Mouse (Mus musculus) hindbrain, embryonic 16.5 days (tissue): ENCODE data around the gene Mknk1. TPM values are rescaled to one million over a fixed set of nuclear protein-coding genes. Genes with fewer than 3 reads are reported as not detected.

ENCODE experiments used
- ATAC-seq: fragments of 200-750 bp; cut with Nextera tagmentation; 2 replicates; pipeline ENCODE4 v1.8.0; 2017; ENCODE audit warnings: moderate TSS enrichment, moderate library complexity
- H3K27ac ChIP-seq: fragments of 300-500 bp; sonication (generic); 2 replicates; pipeline ENCODE4 v1.5.1; 2014; ENCODE audit warnings: low read depth, mild to moderate bottlenecking, control low read depth, low read length, moderate library complexity
- H3K27me3 ChIP-seq: fragments of 300-500 bp; sonication (generic); replicated peaks from 2 replicates; pipeline ENCODE4 v1.6.1; 2014; ENCODE audit warnings: low read length; ENCODE audit not compliant: control insufficient read depth, insufficient read depth
- H3K36me3 ChIP-seq: fragments of 300-500 bp; sonication (generic); 2 replicates; pipeline ENCODE4 v1.6.1; 2014; ENCODE audit warnings: mild to moderate bottlenecking, low read length, moderate library complexity, mixed read lengths; ENCODE audit not compliant: control insufficient read depth, insufficient read depth
- H3K4me1 ChIP-seq: fragments of 300-500 bp; sonication (generic); 2 replicates; pipeline ENCODE4 v1.6.1; 2014; ENCODE audit warnings: low read depth, low read length; ENCODE audit not compliant: control insufficient read depth, insufficient read depth
- H3K4me2 ChIP-seq: fragments of 300-500 bp; sonication (generic); 2 replicates; pipeline ENCODE4 v1.6.1; 2014; ENCODE audit warnings: mild to moderate bottlenecking, low read length, control low read depth, moderate library complexity
- H3K4me3 ChIP-seq: fragments of 300-500 bp; sonication (generic); 2 replicates; pipeline ENCODE4 v1.5.1; 2014; ENCODE audit warnings: mild to moderate bottlenecking, low read length, control low read depth, moderate library complexity
- H3K9ac ChIP-seq: fragments of 300-500 bp; sonication (generic); 2 replicates; pipeline ENCODE4 v1.6.1; 2014; ENCODE audit warnings: low read depth, mild to moderate bottlenecking, control low read depth, low read length, moderate library complexity
- H3K9me3 ChIP-seq: fragments of 300-500 bp; sonication (generic); 2 replicates; pipeline ENCODE4 v1.6.1; 2014; ENCODE audit warnings: mild to moderate bottlenecking, low read length, moderate library complexity; ENCODE audit not compliant: control insufficient read depth
- WGBS: fragments of 180-500 bp; shearing (Covaris S2); extraction: QIAGEN DNeasy Blood & Tissue Kit; methylation state at CpG from one replicate; pipeline ENCODE4 v1.1.7; 2014; 5-methylcytosine and 5-hydroxymethylcytosine counted together
- polyA plus RNA-seq: library from polyadenylated mRNA; unstranded; fragments of >200 nt; fragmentation: Nextera tagmentation; extraction: Ambion mirVana; gene quantifications from 2 replicates; pipeline ENCODE4 v1.2.1, GENCODE M21; 2015

The Mknk1 gene
- polyA plus RNA-seq, 1 experiment from 2014 or later: 22.3 TPM

DNA sequence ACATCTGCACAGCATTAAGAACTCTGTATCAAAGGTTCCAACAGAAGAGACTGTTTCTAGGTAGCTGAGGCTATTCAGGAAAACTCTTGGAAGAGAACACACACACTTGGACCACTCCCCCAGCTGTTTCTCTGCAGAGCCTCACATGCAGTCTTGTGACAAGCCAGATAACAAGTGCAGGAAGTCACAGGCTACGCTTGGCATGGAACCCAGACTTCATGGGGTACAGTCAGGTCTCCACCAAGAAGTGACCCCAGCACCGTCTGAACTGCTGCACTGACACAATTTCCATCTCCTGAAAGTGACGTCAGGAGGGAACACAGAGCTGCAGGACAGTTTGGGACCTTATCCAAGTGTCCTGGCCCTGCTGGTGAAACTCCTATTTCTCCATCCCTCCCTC lies 17.1 kb upstream of the Mknk1 start:
- Histone ChIP-seq H3K36me3 (no peaks in the 10 kb centered on the region), H3K27ac (no peak overlapping the region), H3K9me3 (no peaks in the 10 kb centered on the region), H3K4me3 (no peak overlapping the region), H3K9ac (no peak overlapping the region), H3K27me3 (no peaks in the 10 kb centered on the region), H3K4me2 (no peak overlapping the region), H3K4me1 (no peaks in the 10 kb centered on the region)
- no peak for ATAC-seq
- 66% methylated on average over 3 of the region's 3 CpGs for WGBS

DNA sequence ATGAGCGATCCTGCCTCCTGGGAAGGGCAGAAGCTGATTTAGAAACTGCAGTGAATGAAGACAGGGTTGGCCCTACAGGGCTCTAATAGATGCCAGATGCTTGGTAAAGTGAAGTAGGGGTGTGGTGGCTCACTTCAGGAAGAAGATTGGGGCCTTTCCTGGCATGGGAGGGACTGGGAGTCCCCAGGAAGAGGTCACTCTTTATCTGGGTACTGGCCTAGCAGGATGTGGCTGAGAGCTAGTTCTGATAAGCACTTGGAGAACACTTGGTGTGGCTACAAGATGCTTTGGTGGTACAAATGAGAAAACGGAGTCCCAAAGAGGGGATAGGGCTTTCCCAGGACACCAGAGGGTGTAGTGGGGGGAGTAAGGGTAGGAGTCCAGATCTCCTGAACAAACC lies 14.8 kb upstream of the Mknk1 start:
- no peaks in the 10 kb centered on the region for H3K36me3 ChIP-seq
- no peak overlapping the region for H3K4me3 ChIP-seq
- H3K27me3 ChIP-seq: no peaks in the 10 kb centered on the region
- H3K27ac ChIP-seq: no peak overlapping the region
- no peaks in the 10 kb centered on the region for H3K9me3 ChIP-seq
- no peak overlapping the region for H3K9ac ChIP-seq
- WGBS: 66% methylated on average over 2 of the region's 2 CpGs
- no peak overlapping the region for H3K4me2 ChIP-seq
- ATAC-seq: no peak
- H3K4me1 ChIP-seq: peaks cover 6% of the 10 kb centered on the region

DNA sequence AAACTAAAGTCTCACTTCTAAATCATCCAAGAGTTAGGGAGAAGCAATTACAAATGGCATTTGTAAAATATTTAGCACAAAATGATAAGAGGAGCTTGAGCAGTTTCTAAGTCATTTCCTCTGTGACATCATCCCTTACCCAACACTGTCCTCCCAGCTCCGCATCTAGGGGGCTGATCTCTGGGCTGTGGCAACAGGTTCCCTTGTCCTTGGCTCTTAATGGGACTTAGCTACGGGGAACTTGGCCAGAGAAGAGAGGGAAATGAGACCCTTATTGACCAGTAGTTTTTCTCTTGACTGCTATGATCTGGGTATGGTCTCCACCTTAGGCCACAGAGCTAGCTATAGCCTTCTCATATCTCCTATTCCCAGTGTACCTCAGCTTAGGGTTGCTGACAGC lies 13.7 kb upstream of the Mknk1 start:
- Histone ChIP-seq H3K4me1 (peaks cover 6% of the 10 kb centered on the region), H3K27ac (no peak overlapping the region), H3K9me3 (no peaks in the 10 kb centered on the region), H3K36me3 (no peaks in the 10 kb centered on the region), H3K9ac (no peak overlapping the region), H3K4me3 (no peak overlapping the region), H3K4me2 (no peak overlapping the region), H3K27me3 (no peaks in the 10 kb centered on the region)
- ATAC-seq: no peak
- WGBS: 82% methylated on average over 2 of the region's 2 CpGs

DNA sequence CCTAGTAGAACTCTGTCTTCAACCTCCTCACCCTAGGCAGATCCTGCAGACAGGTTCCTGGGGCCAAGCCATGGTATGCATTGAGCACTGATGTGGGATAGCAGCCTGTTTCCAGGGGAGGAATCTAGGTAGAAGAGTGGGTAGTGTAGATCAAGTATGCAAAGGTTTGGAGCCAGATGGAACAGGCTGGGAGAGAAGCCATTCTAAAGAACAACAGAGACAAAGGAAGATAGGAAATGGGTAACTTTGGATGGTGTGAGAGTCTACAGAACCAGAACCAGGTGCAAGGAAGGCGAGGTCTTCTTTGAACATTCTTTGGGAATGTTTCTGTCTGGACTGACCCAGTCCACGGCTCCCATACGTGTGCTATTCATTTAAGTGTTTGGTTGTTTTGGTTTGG lies 11.9 kb upstream of the Mknk1 start:
- H3K4me1 ChIP-seq: peaks cover 6% of the 10 kb centered on the region
- no peaks in the 10 kb centered on the region for H3K9me3 ChIP-seq
- no peak for ATAC-seq
- no peak overlapping the region for H3K9ac ChIP-seq
- no peaks in the 10 kb centered on the region for H3K36me3 ChIP-seq
- no peak overlapping the region for H3K27ac ChIP-seq
- no peak overlapping the region for H3K4me3 ChIP-seq
- peak overlapping the region; percentile 92 for H3K4me2 ChIP-seq
- H3K27me3 ChIP-seq: no peaks in the 10 kb centered on the region
- 65% methylated on average over 3 of the region's 3 CpGs for WGBS

DNA sequence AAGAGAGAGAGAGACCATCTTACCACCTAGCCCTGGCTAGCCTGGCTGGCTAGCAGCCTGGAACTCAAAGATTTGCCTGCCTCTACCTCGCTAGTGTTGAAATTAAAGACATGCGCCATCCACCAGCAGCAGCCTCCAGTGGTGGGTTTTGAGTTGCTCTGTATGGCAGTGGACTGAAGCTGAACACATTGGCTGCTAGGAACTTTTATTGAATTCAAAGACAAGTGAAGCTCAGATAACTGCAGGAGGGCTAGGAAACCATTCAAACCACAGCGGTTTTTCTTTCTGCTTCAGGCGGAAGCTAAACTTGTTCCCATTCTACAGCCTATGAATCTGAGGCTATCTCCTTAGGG lies 11.5 kb upstream of the Mknk1 start:
- peak overlapping the region; percentile 82 for H3K9ac ChIP-seq
- H3K27me3 ChIP-seq: no peaks in the 10 kb centered on the region
- peak overlapping the region; percentile 92 for H3K4me2 ChIP-seq
- peak overlapping the region; percentile 75; the same call in 1 of the 2 replicates for H3K27ac ChIP-seq
- peaks cover 6% of the 10 kb centered on the region for H3K4me1 ChIP-seq
- WGBS: 0% methylated on average over 4 of the region's 4 CpGs
- ATAC-seq: peak; percentile 58
- H3K4me3 ChIP-seq: peak overlapping the region; percentile 78
- no peaks in the 10 kb centered on the region for H3K9me3 ChIP-seq
- no peaks in the 10 kb centered on the region for H3K36me3 ChIP-seq

DNA sequence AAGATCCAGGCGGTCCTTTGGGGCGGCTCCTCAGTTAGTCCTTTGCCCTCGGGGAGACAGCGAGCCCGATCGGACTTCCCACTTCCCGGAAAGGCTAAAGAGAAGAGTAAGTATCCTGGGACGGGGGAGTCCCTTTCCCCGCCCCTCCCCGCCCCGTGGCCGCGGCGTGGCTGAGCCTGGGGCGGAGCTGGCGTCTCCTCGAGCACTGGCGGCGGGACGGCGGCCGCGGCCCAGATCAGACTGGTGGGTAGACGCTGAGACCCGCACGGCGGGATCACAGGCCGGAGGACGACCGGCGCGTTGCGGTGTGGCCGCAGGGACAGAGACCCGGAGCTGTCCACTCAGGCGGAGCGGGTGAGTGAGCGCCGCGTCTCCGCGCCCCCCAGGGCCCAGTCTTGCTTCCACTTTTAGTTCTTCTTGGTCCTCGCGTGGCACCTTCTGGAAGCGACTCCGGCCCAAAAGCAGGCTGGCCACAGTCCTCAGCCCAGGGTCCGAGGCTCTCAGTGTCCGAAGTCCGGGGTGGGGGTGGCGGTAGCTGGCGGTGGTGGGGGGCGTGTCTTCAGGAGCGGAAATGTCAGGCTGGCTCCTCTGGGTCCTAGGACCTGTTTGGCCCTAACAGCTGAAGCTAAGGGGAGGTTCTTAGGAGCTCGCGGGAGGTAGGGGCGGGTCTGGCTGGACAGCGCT lies 11.0 kb upstream of the Mknk1 start, which contains the start of gene Mob3c:
TSS of gene Mob3c (plus strand) at position 205 of the 684 bp plus-strand sequence.
- peak within 1 kb of the TSS; percentile 92 for H3K4me2 ChIP-seq
- H3K4me1 ChIP-seq: peaks cover 6% of the 10 kb centered on the region
- peak within 1 kb of the TSS; percentile 78 for H3K4me3 ChIP-seq
- H3K9ac ChIP-seq: peak within 1 kb of the TSS; percentile 82
- H3K9me3 ChIP-seq: no peaks in the 10 kb centered on the region
- no peaks in the 10 kb centered on the region for H3K27me3 ChIP-seq
- no peaks in the 10 kb centered on the region for H3K36me3 ChIP-seq
- ATAC-seq: peak; percentile 91
- WGBS: under 1% methylated on average over 56 of the region's 57 CpGs
- H3K27ac ChIP-seq: peak within 1 kb of the TSS; percentile 75

DNA sequence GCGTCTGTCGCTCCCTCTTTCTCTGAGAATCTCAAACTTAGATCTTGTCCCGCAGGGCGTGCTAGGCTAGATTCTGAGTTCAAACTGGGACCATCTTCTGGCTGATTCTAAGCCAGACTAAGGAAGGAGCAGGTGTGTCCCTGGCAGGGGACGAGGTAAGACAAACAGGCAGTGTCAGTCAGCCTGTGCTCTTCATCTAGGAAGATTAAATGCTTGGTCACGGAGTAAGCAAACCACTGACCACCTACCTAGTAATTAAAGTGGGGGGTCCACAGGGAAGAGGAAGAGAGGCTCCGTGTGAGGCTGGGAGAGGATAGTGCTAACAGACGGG lies 10.5 kb upstream of the Mknk1 start:
- Histone ChIP-seq H3K4me1 (peaks cover 6% of the 10 kb centered on the region), H3K4me2 (peak overlapping the region; percentile 92), H3K27ac (no peak overlapping the region), H3K4me3 (peak overlapping the region; percentile 78), H3K27me3 (no peaks in the 10 kb centered on the region), H3K36me3 (no peaks in the 10 kb centered on the region; the same call in 1 of the 2 replicates), H3K9me3 (no peaks in the 10 kb centered on the region), H3K9ac (peak overlapping the region; percentile 82)
- WGBS: 7% methylated on average over 8 of the region's 8 CpGs
- no peak for ATAC-seq

DNA sequence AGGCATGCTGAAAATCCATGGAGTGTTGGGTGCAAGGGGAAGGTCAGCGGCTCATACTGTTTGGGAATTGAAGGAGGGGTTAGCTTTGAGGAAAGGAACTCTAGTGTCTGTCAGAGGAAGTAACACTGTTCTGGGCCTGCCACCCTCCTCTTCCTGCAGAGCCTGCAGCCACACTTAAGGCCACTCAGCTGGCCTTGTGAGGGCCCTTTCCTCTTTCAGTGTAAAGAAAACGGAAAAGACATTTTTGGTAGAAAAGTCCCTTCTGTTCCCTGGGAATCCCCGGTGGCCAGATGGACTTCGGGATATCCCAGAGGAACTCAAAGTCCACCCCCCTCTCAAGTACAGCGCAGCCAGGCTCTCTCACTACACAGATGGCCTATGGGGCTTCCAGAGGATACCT lies 8.5 kb upstream of the Mknk1 start:
- H3K4me1 ChIP-seq: peaks cover 6% of the 10 kb centered on the region
- H3K36me3 ChIP-seq: no peaks in the 10 kb centered on the region; the same call in 1 of the 2 replicates
- no peak overlapping the region for H3K4me3 ChIP-seq
- H3K27ac ChIP-seq: no peak overlapping the region
- H3K27me3 ChIP-seq: no peaks in the 10 kb centered on the region
- no peak overlapping the region for H3K9ac ChIP-seq
- no peaks in the 10 kb centered on the region for H3K9me3 ChIP-seq
- H3K4me2 ChIP-seq: no peak overlapping the region
- 75% methylated on average over 5 of the region's 5 CpGs for WGBS
- no peak for ATAC-seq

DNA sequence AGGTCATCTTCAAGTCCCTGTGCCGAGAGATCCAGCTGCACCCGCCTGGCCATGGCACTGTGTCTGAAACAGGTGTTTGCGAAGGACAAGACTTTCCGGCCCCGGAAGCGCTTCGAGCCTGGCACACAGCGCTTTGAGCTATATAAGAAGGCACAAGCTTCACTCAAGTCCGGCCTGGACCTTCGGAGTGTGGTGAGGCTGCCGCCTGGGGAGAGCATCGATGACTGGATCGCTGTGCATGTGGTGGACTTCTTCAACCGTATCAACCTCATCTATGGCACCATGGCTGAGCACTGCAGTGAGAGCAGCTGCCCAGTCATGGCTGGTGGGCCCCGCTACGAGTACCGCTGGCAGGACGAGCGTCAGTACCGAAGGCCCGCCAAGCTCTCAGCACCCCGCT lies 7.8 kb upstream of the Mknk1 start:
- H3K4me2 ChIP-seq: no peak overlapping the region
- no peaks in the 10 kb centered on the region; the same call in 1 of the 2 replicates for H3K36me3 ChIP-seq
- WGBS: 94% methylated on average over 22 of the region's 22 CpGs
- no peak overlapping the region for H3K9ac ChIP-seq
- H3K27ac ChIP-seq: no peak overlapping the region
- peaks cover 6% of the 10 kb centered on the region for H3K4me1 ChIP-seq
- H3K4me3 ChIP-seq: no peak overlapping the region
- H3K27me3 ChIP-seq: no peaks in the 10 kb centered on the region
- no peaks in the 10 kb centered on the region for H3K9me3 ChIP-seq
- ATAC-seq: no peak
